Mouse (Mus musculus): ENCODE results near the gene Aimp2.

- no peak for TF ChIP-seq CTCF (IDR thresholded peaks at IDR 0.05)
- no peak for TF ChIP-seq POLR2A (IDR thresholded peaks at IDR 0.05; ENCODE audit: insufficient read depth, low read depth, low read length)
Measured at GRCm38 (mm10) chr5:143908926-143909325, 721 bp downstream of the Aimp2 start.

All from heart, adult 2 months (tissue).